Mouse (Mus musculus) testis, postnatal 10 days (tissue): ENCODE results near the gene Fbxl17.

Experiments used
- DNase-seq: peaks from one replicate; pipeline ENCODE4 v3.0.0; 2021; ENCODE audit warnings: low spot score

Fbxl17 gene

DNA sequence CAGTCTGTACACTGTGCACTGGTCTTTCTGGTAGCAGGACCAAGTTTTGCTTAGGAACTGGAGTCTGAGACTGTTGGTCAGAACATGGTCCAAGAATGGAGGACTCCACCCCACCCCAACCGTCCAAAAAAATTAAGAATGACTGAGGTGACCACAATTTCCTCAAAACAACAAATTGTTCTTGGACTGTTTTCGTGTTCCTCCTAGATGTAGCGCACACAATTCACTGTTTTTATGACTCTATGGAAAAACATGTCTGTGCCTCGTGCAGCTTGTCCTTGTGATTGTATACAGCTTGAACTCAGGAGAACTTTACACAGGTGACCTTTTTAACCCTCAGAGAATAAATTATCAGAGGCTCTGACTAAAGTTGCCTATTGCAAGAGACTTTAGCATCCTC lies 220.7 kb downstream of the Fbxl17 start:
- no peak for DNase-seq

DNA sequence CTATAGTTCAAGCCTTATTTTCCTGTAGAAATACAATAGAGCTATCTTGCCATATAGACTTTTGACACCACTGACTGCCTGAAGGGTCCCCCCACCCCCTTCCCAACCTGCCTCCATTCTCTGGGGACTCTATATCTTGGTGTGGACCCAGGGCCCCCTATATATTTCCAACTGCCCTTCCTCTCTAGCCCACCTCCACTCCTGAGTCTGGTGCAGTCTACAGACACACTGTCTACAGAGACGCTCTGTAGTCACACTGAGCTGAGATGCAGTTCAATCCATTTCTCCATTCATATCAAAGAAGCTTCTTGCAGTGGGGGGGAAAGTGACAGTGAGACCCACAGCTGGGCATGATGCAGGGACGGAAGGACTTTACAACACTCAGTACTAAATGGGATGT lies 226.5 kb downstream of the Fbxl17 start:
- DNase-seq, result no peak

GRCm38 (mm10) chr17:63272914-63273313 lies 226.9 kb downstream of the Fbxl17 start:
- no peak for DNase-seq

GRCm38 (mm10) chr17:63271000-63271399 lies 228.8 kb downstream of the Fbxl17 start:
- no peak for DNase-seq

- DNase-seq, result no peak
Observed at GRCm38 (mm10) chr17:63270513-63270912, 229.3 kb downstream of the Fbxl17 start.

- DNase-seq, result no peak
Observed at GRCm38 (mm10) chr17:63262674-63263073, 237.1 kb downstream of the Fbxl17 start.

GRCm38 (mm10) chr17:63261508-63262141 lies 238.2 kb downstream of the Fbxl17 start:
- DNase-seq, result no peak

- no peak for DNase-seq
Observed at GRCm38 (mm10) chr17:63259091-63259490, 240.7 kb downstream of the Fbxl17 start.

GRCm38 (mm10) chr17:63246144-63246619 lies 253.6 kb downstream of the Fbxl17 start:
- DNase-seq, result no peak

GRCm38 (mm10) chr17:63245472-63245871 lies 254.3 kb downstream of the Fbxl17 start:
- DNase-seq, result no peak

DNA sequence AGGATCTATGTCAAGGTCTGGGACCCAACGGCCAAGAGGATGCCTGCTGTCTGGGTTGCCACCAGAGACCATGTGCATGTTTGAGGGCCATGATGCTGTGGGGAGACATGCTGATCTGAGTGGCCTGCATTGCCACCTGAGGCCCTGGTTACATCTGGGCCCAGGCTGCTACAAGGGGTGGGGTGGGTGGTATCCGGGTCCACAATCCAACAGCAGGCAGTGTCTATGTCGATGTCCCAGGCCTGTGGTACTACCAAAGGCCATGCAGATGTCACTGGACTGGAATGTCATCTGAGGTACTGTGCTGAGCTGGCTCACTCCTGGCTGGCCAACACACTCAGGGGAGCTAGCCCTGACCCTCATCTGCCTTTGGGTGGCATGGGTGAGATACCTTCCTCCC lies 257.1 kb downstream of the Fbxl17 start:
- DNase-seq, result no peak

DNA sequence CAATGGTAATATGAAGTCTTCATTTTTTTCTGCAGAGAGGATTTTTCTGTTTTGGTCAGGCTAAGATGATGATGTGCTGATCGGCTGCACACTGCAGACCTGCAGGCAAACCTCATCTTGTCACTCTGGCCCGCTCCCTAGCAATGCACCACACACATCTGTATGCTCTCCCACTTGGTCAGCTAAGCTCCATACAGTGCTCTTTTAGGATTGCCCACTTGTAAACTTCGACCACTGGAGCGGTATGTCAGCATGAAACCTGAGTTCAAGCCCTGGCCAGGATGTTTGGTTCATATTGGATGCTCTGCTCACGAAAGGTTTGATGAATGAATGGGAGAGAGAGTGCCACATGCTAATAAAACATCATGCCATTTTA lies 259.1 kb downstream of the Fbxl17 start:
- no peak for DNase-seq

DNA sequence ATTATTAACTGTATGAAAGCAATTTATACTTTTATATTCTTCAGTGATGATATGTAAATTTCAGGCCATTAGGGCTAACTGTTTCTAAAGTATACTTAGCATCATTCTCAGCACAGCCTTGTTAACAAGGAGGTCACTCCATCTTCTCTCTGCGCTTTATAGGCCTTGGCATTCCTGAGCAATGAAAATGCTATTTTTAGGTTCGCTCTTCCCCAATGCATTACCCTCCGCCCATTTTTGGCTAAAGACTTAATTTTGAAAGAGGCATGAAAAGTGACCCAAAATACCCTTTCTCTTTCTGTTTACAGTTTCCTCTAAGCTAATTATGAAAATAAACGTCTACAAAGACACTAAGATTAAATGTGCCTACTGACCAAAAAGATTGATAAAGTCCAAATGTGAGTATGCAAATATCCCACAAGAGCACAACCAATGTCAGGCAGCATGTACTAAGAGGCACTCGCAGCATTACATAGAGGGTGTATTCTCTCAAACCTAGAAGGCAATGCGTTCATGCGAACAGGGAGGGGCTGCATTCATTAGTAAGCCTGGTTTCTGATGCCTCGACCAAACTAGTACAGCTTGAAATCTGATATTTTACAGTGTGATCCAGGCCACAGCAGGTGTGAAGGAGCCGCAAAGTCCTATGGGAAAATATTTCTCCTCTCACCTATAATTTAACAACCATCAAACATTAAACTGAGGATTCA lies 259.6 kb downstream of the Fbxl17 start:
- no peak for DNase-seq

DNA sequence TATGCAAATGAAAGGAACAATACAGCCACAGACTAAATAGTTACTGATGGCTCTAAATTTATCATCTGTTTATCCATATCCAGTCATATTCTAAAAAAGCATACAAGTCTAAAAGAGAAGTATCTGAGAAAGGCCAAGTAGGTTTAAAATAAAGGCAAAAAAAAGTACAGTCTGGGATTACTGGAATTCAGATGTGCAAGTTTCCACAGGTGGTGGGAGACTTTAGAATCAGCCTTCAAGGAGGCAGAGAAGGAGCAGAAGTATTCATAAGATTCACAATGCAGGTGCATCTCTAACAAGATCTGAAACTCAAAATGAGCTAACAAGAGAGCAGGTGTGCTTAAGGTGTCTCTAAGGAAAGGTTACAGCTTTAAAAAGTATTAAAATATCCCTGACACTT lies 263.0 kb downstream of the Fbxl17 start:
- no peak for DNase-seq

DNA sequence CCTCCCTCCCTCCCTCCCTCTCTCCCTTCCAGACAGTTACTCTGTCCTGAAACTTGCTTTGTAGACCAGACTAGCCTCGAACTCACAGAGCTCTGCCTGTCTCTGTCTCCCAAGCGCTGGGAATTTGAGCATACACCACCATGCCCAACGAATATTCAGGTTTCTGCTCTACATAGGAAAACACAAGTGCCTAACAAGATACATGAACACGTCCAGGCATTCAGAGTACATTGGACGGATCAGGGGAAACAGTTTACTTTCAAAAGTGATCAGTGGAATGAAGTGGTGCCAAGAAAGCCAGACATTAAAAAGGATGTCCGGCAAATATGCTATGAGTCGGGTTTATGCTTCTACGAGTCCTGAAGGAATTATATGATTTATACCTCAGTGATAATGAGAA lies 263.6 kb downstream of the Fbxl17 start:
- DNase-seq, result no peak

DNA sequence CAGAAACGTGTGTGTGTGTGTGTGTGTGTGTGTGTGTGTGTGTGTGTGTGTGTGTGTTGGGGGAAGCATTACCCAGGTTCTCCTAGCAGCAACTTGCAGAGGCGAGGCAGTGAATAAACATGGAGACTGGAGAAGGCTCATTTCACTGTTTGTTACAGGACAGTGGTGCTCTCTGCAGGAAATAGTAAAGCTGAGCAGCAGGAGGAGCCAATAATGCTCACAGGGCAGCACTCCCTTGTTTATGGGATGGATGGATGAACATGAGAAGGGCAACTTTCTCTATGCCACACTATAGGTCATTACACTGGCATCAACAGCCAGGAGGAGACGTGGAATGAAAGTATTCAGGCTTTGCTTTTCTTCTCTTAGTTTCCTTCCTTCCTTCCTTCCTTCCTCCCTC lies 264.0 kb downstream of the Fbxl17 start:
- DNase-seq, result no peak

DNA sequence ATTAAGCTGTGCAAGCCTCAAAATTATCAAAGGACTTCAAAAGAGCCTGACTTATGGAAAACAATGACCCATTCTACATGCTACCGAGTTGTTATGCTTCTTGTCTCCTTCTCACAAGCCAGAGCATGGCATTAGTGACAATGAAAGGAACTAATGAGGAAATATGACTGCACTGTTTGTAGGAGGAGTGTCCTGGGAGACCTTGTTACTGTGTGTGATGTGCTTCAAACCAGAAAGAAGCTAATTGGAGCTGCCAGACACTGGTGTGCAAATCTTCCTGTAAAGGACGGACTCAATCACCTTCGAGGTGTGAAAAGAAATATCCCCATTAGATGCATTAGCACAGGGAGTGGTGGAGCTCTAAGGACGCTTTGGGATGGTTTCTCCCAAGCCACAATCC lies 270.7 kb downstream of the Fbxl17 start:
- no peak for DNase-seq

GRCm38 (mm10) chr17:63226380-63226779 lies 273.4 kb downstream of the Fbxl17 start:
- DNase-seq, result no peak

DNA sequence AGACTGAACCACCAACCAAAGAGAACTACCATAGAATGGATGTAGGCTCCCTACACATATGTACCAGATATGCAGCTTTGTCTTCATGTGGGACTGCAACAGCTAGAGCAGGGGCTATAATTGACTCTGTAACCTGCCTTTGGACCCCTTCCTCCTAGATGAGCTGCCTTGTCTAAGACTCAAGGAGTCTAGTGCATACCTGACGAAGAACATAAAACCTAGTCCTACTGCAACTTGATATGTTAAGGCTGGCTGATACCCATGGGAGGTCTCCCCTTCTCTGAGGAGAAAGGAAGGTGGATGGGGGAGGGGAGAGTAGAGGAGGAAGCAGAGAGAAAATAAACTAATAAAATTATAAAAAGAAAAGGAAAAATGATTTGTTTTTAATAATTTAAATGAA lies 273.9 kb downstream of the Fbxl17 start:
- DNase-seq, result no peak

GRCm38 (mm10) chr17:63223675-63224074 lies 276.1 kb downstream of the Fbxl17 start:
- no peak for DNase-seq

DNA sequence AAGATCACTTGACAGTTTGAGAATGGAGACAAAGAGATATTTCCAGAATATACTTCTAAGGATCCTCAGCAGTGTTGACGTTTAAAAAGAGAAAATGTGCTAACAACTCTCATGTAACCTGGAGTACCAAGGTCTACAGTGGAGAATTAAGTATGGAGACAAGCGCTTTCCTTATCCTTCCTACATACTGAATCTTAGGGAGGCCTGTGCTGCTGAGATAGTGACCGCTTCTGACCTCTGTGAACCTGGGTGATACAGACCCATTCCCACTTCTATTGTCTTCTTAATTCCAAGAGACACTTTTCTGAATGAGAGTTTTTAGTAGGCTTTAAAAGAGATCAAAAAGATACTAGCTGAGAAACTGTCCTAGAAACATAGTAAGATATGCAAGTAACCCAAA lies 278.2 kb downstream of the Fbxl17 start:
- DNase-seq, result no peak

GRCm38 (mm10) chr17:63220821-63221220 lies 279.0 kb downstream of the Fbxl17 start:
- DNase-seq, result no peak

DNA sequence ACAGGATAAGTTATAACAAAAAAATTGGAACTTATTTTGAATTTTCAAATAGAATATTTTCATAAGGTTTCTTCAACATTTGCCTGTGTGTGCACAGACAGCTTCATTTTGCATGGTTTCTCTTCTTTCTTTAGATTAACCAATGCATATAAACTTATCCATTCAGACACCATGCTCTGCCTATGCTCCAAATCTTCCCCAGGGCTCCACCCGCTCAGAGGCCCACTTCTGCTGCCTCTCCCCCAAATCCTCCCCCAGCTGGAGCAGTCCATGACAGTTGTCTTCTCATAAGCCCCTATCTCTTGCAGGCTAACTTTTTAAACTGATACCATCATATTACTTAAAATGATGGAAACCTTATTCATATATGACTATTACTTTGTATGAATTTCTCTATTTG lies 282.8 kb downstream of the Fbxl17 start:
- DNase-seq, result no peak

DNA sequence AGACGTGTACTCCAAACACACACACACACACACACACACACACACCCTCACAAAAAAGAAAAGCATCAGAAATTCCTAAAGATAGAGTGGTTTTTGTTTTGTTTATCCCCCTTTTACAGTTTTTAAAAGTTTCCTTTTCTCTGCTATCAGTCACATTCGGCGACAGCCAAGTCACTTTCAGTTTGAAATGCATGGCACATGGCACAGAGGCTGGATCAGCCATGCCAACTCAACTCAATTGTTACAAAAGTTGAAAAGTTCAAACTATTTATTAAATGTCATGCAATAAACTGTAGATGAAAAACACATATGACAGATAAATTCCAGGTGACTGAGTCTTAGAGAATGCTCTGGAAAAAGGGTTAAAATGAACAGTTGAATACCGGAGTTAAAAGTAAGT lies 287.8 kb downstream of the Fbxl17 start:
- no peak for DNase-seq
